Mouse (Mus musculus) monocyte, adult 2 months (primary cell): Measurements from ENCODE around the gene Tmem259.

Source experiments
- DNase-seq, 2 experiments: peaks; one replicate each; pipeline ENCODE4 v3.0.0; 2022; ENCODE audit warnings: low spot score in 2 of 2, low read depth in 1 of 2

Gene Tmem259

GRCm38 (mm10) chr10:80016931-80017330 is 32.8 kb upstream of the Tmem259 start:
- DNase-seq: no peak

DNA sequence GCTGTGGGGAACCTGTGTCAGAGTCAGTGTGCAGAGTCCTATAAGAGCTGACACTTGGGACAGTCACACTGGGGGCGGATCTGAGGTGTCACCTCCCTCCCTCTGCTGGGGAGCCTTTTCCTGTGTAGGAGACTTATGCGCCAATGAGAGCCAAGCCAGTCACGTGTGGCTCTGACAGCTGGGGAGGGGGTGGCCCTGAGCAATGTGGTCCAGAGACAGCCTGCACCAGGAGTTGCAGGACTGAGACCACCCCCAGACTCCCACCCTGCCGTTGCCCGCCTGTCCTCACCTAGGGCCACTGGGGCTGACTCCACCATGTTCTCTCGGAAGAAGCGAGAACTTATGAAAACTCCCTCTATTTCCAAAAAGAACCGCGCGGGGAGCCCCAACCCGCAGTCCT is 32.4 kb upstream of the Tmem259 start, which contains the start of gene Arhgap45:
Arhgap45 (plus strand) TSS at position 143 of the 400 bp plus-strand sequence.
- peak in 1 of 2 experiments; percentile 70 for DNase-seq

DNA sequence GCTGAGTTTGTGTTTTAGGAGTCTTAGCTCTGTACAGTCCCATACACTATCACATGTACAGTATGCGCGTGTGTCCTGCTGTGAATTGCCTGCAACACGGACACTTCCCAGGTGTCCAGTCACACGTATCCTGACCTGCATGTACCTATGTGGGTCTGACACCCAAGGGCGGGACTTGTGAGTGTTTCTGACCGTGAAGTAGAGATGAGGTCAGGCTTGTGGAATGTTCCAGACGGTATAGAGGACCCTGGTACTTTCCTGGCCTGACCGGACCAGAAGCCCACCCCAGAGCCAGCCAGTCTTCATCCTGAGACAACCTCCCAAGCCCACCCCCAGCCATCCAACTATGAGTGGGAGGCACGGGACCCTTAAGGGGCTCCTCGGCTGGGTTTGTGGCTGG is 31.5 kb upstream of the Tmem259 start:
- no peak for DNase-seq

DNA sequence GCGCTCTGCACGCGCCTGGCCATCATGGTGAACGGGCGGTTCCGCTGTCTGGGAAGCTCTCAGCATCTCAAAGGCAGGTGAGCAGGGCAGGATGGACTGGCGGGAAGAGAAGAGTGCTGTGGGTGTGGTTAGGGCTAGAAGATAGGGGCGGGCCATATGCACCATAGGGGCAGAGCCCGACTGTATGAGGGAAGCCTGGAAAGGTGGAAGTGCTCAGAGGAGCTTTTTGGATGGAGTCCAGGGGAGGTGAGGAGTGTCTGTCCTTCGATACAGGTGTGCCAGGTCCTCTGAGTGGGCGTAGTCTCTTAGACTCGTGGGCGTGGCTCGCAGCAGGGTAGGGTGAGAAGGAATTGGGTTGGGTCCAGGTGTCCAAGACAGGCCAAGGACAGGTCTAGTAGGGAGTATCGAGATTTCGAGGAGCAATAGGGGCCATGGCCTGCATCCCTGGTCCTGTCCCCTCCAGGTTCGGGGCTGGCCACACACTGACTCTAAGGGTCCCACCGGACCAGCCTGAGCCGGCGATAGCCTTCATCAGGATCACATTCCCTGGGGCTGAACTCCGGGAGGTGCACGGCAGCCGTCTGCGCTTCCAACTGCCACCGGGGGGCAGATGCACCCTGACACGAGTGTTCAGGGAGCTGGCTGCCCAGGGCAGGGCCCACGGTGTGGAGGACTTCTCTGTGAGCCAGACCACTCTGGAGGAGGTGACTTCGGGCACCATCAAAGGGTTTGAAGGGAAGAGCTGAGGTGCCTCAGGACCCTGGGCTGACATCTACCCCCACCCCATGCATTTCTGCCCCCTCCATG is 30.6 kb upstream of the Tmem259 start:
- DNase-seq: no peak

DNA sequence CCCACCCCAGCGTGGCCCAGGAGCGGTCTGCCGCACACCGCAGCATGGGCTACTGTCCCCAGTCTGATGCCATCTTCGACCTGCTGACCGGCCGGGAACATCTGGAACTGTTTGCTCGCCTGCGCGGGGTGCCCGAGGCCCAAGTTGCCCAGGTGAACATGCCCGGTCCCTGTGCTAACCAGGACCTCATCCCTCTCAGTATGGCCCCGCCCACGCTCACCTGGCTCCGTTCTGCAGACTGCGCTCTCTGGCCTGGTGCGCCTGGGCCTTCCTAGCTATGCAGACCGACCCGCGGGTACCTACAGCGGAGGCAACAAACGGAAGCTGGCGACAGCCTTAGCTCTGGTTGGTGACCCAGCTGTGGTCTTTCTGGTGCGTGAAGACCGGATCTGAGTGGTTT is 29.5 kb upstream of the Tmem259 start:
- DNase-seq: no peak

- DNase-seq: no peak
These were observed 27.6 kb upstream of the Tmem259 start for GRCm38 (mm10) chr10:80011740-80012139.

DNA sequence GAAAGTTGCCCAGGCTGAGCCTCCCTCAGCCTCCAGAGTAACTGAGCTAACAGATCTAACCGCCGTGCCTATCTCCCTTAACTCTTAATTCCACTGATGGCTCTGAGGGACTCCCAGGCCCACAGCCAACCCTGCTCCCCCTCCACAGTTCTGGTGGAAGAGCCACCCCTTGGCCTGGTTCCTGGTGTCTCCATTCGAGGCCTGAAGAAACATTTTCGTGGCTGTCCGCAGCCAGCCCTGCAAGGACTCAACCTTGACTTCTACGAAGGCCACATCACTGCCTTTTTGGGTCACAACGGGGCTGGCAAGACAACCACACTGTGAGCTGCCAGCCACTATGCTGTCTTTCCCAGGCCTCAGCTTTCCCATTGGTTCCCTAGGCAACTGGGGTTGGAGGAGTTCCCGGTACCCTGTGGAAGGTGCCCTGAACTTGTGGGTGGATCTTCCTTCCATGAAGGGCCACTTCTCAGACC is 20.1 kb upstream of the Tmem259 start:
- DNase-seq: no peak

GRCm38 (mm10) chr10:80003374-80004232 is 19.5 kb upstream of the Tmem259 start:
- DNase-seq: no peak

DNA sequence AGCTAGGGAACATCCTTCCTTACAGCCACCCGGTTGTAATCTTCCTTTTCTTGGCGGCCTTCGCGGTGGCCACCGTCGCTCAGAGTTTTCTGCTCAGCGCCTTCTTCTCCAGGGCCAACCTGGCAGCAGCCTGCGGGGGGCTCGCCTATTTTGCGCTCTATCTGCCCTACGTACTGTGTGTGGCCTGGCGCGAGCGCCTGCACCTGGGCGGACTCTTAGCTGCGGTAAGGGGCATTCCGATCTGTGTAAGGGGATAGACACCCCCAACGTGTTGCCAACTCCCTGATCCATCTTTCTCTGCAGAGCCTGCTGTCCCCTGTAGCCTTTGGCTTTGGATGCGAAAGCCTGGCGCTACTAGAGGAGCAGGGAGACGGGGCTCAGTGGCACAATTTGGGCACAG is 18.7 kb upstream of the Tmem259 start:
- DNase-seq: no peak

GRCm38 (mm10) chr10:80001945-80002344 is 17.8 kb upstream of the Tmem259 start:
- no peak for DNase-seq

DNA sequence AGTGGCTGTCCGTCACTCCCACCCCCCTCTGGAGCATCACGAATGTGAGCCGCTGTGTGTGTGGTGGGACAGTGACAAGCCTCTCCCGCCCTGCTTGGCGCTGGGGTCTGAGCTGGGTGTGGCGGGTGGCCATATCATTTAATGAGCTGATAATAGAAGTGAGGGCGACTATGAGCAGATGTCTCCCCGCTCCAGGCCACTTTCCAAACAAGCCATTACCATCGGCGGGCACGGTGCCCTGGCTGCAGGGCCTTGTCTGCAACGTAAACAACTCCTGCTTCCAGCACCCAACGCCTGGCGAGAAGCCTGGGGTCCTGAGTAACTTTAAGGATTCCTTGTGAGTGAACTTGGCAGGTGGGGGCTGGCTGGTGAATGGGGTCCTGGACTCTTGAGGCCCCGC is 13.7 kb upstream of the Tmem259 start:
- DNase-seq: no peak

- DNase-seq: peak in 1 of 2 experiments; percentile 28
These were observed 13.1 kb upstream of the Tmem259 start for GRCm38 (mm10) chr10:79997034-79997760.

DNA sequence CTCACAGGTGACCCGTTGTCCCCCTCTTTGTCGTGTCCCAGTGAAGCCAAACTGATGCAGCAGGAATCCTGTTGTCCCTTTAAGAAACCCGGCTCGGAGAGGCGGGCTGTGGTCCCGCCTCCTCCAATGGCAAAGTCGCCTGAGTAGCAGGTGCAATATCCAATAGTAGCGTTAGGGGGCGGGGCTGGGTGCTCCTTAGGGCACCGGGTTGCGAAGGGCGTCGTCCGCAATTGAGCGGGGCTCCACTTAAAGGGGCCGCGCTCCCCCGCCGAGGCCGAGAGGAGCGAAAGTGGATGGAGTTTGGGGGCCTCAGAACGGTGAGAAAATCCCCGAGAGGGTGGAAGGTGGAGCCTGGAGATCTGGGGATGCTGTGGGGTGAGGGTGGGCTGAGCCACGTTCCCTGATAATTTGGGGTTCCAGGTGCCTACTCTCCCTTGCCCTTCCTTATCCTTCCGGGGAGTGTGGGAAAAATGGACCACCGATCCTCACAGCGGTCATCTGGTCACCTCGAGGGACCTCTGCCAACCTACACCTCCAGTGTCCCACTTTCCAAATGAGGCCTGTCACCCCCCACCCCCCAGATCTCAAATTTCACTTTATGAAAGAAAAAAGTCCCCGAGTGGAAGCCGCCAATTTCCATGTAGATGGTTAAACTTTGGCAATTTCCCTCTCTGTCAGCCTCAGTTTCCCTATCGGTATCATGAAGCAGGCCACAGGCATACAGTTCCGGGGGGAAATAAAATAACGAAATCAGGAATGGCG is 12.3 kb upstream of the Tmem259 start, which contains the start of gene Abca7:
Abca7 (plus strand) TSS at position 223 of the 762 bp plus-strand sequence.
- peak; percentile 81 to 89 for DNase-seq

- no peak for DNase-seq
These were observed 11.5 kb upstream of the Tmem259 start for GRCm38 (mm10) chr10:79995636-79996035.

- DNase-seq: peak in 1 of 2 experiments; percentile 55
These were observed 10.4 kb upstream of the Tmem259 start for GRCm38 (mm10) chr10:79994397-79995115.

GRCm38 (mm10) chr10:79991548-79991947 is 7.4 kb upstream of the Tmem259 start:
- DNase-seq: no peak

DNA sequence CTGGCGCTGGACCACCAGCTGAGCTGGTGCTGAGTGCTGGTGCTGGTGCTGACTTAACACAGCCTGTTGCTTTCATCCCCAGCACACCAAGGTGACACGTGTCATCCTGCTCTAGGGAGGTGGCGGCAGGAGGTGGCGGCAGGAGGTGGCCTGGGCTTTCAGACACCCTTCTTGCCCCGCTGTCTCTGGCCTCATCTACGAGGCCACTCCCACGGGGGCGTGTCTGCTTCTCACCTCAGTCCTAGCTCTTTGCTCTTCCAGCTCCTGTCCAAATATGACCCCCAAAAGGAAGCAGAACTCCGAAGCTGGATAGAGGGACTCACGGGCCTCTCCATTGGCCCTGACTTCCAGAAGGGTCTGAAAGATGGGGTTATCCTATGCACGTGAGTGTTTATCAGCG is 7.0 kb upstream of the Tmem259 start:
- no peak for DNase-seq

- no peak for DNase-seq
These were observed 5.7 kb upstream of the Tmem259 start for GRCm38 (mm10) chr10:79989870-79990269.

- no peak for DNase-seq
These were observed 5.2 kb upstream of the Tmem259 start for GRCm38 (mm10) chr10:79989272-79989786.
